ENCODE assay signal across 24 mouse cellular contexts in the genomic region with DNA sequence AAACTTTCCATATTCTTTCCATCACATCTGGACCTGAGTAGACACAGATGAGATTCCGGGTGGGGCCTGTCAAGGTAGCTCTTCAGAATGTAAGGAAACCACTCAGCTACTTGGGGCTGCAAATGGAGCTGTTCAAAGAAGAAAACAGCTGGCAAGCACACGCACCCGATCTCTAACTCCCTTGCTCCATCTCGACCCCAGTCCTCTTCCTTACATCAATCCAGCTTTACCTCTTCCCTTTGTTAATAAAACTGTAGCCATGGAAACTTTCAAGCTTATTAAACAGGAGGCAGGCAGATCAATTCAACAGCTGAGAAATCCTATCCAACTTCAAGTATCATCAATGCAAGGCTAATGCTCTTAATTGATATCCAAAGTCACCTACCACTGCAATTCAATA.
"Had no signal": no experiment of that assay in that cellular context is flagged by ENCODE, and none has a peak within 500 bp of the region (broad histone marks: within the 10 kb centered on the region; RNA-seq: fewer than 3 reads in every experiment).

No protein-coding gene starts in this region.

- H3K4me3 ChIP-seq: kidney, embryonic 15.5 days; left cerebral cortex, adult 2 months; liver, embryonic 12.5 days; liver, embryonic 15.5 days; lung, embryonic 15.5 days; megakaryocyte, embryonic 14.5 days; neural tube, embryonic 12.5 days; neural tube, embryonic 15.5 days; stomach, embryonic 15.5 days had no signal

- H3K27ac ChIP-seq: kidney, embryonic 15.5 days; left cerebral cortex, adult 2 months; liver, embryonic 12.5 days; liver, embryonic 15.5 days; lung, embryonic 15.5 days; neural tube, embryonic 12.5 days; neural tube, embryonic 15.5 days; stomach, embryonic 15.5 days had no signal

- ATAC-seq: liver, embryonic 12.5 days had no signal

- H3K9me3 ChIP-seq: kidney, embryonic 15.5 days; liver, embryonic 12.5 days; liver, embryonic 15.5 days; lung, embryonic 15.5 days; megakaryocyte, embryonic 14.5 days; neural tube, embryonic 12.5 days; neural tube, embryonic 15.5 days; stomach, embryonic 15.5 days had no signal

- H3K4me2 ChIP-seq: kidney, embryonic 15.5 days; liver, embryonic 12.5 days; liver, embryonic 15.5 days; lung, embryonic 15.5 days; midbrain, embryonic 11.5 days; neural tube, embryonic 12.5 days; neural tube, embryonic 15.5 days; stomach, embryonic 15.5 days had no signal

- H3K27me3 ChIP-seq: kidney, embryonic 15.5 days; liver, embryonic 12.5 days; liver, embryonic 15.5 days; lung, embryonic 15.5 days; megakaryocyte, embryonic 14.5 days; neural tube, embryonic 12.5 days; neural tube, embryonic 15.5 days; stomach, embryonic 15.5 days had no signal

- DNase-seq: kidney, adult 11 months; kidney, adult 8-10 months; kidney, postnatal 10 days; kidney, postnatal 36 days; layer of hippocampus, postnatal 36 days; liver; lung, adult 18-20 months; lung, postnatal 10 days; lung, postnatal 36 days; midbrain, embryonic 14.5 days; right cerebral cortex, adult 18-20 months; right cerebral cortex, postnatal 14 days; spleen, adult 18-20 months; thymus, postnatal 25 days had no signal

- H3K36me3 ChIP-seq: kidney, embryonic 15.5 days; liver, embryonic 12.5 days; liver, embryonic 15.5 days; lung, embryonic 15.5 days; neural tube, embryonic 12.5 days; neural tube, embryonic 15.5 days; stomach, embryonic 15.5 days had no signal

- H3K4me1 ChIP-seq: kidney, embryonic 15.5 days; liver, embryonic 12.5 days; liver, embryonic 15.5 days; lung, embryonic 15.5 days; megakaryocyte, embryonic 14.5 days; neural tube, embryonic 12.5 days; neural tube, embryonic 15.5 days; stomach, embryonic 15.5 days had no signal

- H3K9ac ChIP-seq: kidney, embryonic 15.5 days; liver, embryonic 12.5 days; liver, embryonic 15.5 days; lung, embryonic 15.5 days; neural tube, embryonic 12.5 days; neural tube, embryonic 15.5 days; stomach, embryonic 15.5 days had no signal
